Mouse (Mus musculus): ENCODE measurements around the gene Prdx6b.

Gene Prdx6b

GRCm38 (mm10) chr2:80325779-80326178 lies 33.5 kb downstream of the Prdx6b start:
- DNase-seq (ENCODE audit: low spot score), result no peak

GRCm38 (mm10) chr2:80327272-80327671 lies 35.0 kb downstream of the Prdx6b start:
- no peak for DNase-seq (ENCODE audit: low spot score)

- no peak for DNase-seq (ENCODE audit: low spot score)
Measured at GRCm38 (mm10) chr2:80328961-80329653, 36.8 kb downstream of the Prdx6b start.

- DNase-seq (ENCODE audit: low spot score), result no peak
Measured at GRCm38 (mm10) chr2:80340537-80340936, 48.3 kb downstream of the Prdx6b start.

Data from ovary, postnatal 10 days (tissue).